Mouse (Mus musculus): ENCODE measurements around the gene Tmem43.
"Not testable (repeated sequence)": the region's sequence is repeated elsewhere in the genome, so short reads cannot be mapped to it uniquely, and the experiment has no call there.

Gene Tmem43

DNA sequence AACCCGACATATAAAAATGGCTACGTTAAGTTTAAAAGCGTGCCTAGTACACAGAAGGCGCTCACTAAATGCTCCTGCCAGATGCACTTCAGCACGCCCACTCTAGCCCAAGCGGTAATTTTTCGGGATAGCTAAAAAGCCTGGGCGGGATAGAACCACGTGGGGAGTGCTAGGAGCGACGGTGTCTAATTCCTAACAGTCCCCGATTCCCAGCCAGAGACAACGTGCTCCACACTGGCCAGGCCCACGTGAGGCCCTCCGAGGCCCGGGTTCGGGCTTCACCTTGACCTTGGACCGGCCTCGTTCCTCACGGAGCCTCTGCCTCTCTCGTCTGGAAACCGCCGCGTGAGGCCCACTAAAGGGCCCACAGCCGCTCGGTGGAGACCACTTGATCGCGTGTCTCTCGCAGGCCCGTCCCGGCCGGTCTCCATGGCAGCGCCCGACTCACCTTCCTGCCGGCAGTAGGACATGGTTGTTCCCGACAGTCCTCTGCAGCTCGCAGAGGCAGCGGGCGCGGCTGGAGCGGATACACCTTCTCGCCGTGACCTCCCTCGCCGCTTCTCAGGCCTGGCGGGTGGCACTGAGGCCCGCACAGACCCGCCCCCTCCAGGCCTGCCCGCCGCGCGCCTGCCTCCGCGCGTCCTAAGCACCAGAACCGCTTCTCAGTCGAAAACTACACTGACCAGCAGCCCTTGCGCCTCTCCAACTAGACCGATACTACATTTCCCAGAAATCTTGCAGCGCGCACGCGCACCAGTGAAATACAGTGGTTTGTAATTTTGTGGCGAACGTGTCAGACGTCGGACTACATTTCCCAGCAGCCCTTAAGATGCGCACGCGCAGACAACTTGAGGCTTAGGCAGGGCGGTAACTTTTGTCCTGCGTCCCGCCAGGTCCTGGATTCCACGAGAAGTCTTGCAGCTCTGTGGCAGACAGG, at the start of gene Tmem43, which contains the start of gene Chchd4:
Tmem43 (plus strand) TSS at position 836 of the 937 bp plus-strand sequence.
Chchd4 (minus strand) TSS at position 679 of the 937 bp plus-strand sequence.
- peak; percentile 98 for DNase-seq (ENCODE audit: low spot score)

DNA sequence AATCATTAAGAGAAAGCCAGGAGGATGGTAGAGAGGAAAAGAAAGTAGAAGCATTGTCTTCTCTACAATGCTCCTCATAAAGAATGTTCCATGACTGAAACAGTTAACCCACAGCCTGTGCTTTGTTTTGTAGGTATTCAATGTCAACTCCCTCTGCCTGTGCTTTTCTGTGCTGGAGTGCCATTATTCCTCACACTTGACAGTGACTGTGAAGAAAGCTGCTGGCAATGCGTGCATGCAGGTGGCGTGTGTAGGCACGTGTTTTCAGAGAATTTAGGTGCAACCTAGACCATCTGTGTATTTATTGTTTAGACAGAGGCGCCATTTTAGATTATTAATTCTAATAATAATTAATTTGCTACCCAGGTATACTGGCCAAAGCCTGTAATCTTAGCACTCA, 49.4 kb upstream of the Tmem43 start:
- no peak for DNase-seq (ENCODE audit: low spot score)

DNA sequence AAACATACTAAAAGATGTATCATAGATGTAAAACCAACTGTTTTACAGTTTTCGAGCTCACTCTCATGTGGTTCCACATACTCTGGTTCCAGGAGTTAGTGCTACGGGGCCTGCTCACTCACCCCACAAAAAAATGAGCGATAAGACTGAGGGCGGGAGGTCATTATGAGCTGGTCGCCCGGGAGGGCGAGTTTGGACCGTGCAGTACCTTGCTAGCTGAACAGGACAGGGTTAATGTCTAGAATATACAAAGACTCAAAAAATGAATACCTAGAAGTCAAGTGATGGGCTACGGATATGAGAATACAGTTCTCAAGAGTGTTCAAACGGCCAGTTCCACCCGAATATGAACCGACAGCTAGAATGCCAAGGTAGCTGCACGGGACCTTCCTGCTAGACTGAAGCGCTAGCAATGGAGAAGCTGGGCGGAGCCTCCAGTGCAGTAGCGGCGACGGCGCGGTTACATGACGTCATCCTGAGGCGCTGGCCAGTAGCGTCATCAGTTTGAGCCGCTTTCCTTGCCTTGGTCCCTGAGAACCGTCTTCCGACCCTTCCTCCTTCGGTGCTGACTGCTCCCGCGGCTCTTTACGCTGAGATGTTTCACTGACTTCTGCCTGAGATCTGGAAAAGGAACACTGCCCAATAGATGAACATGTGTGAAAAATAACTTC, 32.9 kb upstream of the Tmem43 start:
- DNase-seq (ENCODE audit: low spot score) = peak; percentile 94

DNA sequence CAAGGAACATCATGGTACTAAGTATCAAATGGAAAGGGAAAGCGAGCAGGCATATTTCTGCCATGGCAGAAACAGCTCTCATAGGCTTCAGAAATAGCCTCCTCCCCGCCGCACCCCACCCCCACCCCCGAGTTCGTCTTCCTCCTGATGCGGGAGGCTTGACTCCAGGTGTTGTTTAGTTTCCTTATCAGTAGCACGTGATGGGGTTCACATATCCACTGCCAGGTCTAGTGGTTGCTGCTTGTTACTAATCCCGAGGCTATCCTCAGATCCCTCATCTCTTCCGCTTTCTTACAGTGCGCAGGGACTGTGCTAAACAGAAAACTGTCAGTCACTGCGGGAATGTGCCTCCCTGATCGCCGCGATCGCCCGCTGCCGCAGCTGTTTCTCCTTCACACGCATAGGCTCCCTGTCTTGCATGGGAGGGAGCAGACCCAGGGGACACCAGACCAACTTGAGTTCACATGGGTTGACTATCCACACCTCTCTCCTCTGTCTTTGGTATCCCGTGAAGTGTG, 32.3 kb upstream of the Tmem43 start:
- no peak for DNase-seq (ENCODE audit: low spot score)

DNA sequence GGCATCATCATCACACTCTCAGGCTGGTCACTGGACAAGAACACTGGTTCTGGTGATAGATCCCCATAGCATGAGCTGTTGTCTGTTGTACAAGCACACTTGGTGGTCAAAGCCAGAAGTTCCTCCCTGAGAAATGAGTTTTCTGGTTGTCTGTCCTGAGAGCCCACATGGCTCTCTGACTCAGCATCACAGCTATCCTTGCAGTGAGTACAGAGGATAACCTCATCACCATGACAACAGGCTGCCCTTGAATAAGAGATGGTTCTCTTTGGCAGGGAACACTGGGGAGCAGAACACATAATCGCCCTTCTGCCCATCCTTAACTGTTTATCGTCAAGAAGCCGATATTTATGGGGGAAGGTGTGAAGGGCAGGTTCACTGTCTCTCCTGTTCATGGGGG, 28.2 kb upstream of the Tmem43 start:
- no peak for DNase-seq (ENCODE audit: low spot score)

DNA sequence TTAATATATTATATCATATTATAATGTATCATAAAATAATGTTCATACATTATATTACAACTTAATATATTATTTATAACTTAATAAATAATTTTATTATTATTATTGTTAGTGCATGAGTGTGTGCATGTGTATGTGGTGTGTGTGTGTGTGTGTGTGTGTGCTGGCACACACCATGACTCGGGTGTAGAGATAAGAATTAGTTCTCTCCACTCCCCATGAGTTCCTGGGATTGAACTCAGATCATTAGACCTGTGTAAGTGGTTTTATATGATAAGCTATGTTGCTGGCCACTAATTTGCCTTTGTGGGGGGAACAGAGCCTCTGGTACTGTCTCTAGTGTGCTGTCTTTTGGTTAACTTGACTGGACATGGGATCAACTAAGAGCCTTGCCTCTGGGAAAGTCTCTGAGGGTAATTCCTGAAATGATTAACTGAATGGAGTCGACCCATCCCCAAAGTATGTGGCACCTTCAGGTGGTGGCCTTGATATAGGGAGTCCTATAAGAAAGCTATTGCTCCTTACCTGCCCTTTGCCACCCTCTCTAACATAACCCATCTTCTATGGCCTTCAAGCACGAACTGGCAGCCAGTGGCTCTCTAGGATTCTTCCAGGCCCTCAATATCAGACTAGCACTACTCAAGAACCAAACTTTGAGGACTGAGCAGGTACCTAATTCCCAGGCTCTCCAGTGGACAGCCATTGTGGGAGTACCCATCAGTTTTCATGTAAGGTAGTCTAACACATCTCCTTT, 23.9 kb upstream of the Tmem43 start:
- DNase-seq (ENCODE audit: low spot score) = no peak

DNA sequence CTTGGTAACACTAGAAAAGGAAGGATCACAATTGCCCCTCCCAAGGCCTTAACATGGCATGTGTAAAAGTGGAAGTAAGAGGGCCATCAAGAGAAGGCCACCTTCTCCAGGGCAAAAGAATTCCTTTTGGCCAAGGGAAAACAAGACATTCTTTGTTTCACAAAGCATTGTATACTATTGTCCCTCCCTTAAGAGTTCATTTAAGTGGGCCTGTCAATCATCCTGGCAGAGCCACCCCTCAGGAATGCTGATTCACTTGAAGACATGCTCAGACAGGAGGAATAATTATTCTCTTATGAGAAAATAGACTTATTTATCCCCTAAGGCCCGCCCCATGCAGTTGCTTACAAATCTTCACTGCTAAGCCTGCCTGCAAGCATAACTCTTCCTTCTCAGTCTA, 21.4 kb upstream of the Tmem43 start:
- no peak for DNase-seq (ENCODE audit: low spot score)

DNA sequence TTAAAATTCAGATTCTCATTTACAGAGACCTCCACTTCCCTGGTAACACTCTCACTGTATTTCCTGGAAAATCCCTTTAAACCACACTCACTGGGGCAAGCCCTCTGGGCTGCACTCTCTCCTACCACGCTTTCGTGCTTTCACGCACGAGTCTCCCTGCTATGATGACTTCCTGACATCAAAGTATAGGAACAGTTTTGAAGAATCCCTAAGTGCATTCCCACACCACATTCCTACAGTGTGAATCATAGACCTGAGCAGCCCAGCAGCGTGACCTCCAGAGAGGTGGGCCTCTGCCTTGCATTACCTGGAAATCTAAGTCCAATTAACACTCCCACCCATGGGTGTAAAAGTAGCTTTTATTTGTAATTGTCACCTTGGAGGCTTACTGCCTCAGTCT, 19.0 kb upstream of the Tmem43 start:
- DNase-seq (ENCODE audit: low spot score) = no peak

DNA sequence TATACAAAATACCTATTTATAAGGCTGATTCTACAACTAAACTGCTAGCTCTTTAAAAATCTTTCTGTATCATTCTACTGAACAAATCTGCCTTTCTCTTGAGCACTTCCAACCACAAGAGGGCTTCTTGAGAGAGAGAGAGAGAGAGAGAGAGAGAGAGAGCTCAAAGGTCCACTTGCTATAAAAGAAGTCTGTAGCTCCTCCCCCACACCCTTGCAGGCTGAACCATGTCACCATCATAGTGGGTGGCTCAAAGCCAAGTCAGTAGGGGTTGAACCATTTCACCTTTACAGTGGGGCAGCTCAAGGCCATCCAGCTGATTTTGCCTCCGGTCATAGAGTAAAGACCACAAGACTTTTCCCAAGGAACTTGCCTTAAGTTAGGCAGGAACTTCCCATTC, 14.0 kb upstream of the Tmem43 start:
- DNase-seq (ENCODE audit: low spot score) = no peak

DNA sequence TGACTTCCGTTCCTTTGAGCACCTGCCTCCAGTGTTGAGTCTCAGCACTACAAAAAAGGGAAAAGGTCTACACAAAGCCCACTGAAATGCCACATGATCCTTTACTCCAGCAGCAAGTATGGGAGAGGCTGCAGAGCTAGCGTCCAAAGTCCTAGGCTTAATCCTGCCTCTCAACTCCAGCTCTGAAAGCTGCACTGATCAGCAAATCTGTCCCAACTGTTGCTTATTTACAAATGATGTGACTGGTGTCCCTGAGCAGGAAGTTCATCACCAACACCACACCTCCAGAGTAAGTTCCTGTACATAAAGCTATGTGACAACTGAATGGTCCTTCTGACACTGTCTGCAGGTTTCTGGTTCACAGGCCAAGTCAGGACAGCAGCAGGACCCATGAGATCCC, 7.7 kb upstream of the Tmem43 start:
- no peak for DNase-seq (ENCODE audit: low spot score)

DNA sequence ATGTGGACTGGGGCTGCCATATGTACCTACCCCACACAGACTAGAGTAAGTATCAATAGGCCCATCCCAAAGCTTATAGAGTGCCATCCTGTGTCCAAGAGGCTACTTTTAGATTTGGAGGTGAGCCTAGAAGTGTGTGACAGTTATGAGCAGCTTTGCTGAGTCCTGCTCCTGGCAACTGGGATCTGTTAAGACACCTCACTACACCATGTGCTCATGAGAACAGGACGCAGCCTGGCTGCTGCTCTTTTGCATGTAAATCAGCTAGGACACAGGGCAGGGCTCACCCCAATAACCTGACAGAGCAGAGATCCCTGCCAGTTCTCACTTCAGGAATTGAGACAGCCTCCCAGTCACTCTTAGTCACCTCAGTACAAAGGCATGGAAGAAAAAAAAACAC, 6.4 kb upstream of the Tmem43 start:
- no peak for DNase-seq (ENCODE audit: low spot score)

DNA sequence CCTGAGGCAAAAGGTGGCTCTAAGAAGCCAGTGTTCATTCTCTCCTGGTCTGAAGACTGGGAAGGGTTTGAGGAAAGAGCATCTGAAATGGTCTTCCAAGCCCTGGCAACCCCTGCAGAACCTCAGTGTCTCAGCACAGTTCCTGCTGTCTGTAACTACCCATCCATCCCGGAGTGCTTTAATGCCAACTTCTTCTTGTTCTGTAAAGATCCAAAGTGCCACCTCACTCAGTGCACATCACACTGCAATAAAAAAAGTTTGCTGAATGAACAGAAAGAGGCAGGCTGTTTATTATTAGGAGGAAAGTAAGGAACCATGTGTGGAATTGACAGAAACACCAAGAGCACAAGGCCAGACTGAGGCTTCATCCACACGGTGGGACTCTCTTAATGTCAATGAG, 2.8 kb upstream of the Tmem43 start:
- no peak for DNase-seq (ENCODE audit: low spot score)

DNA sequence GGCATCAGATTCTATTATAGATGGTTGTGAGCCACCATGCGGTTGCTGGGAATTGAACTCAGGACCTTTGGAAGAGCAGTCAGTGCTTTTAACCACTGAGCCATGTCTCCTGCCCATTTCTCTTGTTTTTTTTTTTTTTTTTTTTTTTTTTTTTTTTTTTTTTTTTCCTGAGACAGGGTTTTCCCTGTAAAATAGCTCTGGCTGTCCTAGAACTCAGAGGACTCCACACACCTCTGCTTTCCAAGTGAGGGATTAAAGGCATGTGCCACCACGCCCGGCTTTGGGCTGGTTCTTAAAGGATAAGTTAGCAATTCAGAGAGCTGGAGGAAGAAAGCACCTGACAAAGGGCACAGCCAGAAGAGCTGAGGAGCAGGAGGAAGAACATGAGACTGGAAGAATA, 2.1 kb upstream of the Tmem43 start:
- DNase-seq (ENCODE audit: low spot score) = not testable (repeated sequence)

DNA sequence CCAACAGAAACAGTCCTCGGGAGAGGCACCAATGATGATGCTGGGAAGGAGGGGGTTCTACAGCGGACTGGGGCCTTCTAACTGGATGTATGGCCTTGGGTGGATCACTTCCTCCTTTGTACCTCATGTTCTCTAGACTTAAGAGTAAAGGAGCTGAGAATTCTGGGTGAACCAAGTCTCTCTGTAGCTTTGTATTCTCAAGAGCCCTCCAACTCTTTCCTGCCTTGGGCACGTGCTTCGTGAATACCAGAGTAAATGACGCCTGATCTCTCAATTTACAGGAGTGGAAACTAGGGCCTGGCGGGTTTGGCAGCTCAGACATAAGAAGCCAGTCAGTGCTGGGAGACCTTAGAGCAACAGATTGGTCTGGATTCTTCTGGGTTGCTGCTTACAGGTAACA, 1.2 kb upstream of the Tmem43 start:
- DNase-seq (ENCODE audit: low spot score) = no peak

DNA sequence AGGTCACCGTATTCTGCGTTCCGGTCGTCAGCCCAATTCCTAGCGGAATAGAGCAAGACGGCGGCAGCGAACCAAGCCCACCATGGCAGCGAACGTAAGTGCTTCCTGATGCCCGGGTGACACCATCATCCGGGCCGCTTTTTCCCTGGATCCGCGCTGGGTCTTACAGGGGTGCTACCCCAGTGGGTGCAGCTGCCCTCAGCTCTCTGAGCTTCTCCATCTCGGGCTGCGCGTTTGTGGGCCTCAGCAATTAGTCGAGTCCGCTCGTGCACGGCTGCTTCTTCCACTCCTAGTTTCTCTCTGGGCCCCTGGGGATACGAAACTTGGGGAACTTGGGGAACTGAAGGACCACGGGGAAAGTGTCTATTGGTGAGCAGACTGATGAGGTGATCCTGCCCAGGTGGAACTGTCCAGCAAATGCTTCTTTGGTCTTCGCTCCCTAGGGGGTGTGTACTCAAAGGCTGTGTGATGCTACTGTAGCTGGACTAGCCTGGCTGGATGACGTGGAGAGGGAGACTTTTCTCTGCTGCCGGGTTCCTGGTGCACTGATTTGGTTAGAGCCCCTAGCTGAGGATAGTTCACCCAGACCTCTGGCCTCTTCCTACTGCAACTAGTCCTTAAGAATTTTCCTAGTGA, 420 bp downstream of the Tmem43 start:
- DNase-seq (ENCODE audit: low spot score) = no peak

DNA sequence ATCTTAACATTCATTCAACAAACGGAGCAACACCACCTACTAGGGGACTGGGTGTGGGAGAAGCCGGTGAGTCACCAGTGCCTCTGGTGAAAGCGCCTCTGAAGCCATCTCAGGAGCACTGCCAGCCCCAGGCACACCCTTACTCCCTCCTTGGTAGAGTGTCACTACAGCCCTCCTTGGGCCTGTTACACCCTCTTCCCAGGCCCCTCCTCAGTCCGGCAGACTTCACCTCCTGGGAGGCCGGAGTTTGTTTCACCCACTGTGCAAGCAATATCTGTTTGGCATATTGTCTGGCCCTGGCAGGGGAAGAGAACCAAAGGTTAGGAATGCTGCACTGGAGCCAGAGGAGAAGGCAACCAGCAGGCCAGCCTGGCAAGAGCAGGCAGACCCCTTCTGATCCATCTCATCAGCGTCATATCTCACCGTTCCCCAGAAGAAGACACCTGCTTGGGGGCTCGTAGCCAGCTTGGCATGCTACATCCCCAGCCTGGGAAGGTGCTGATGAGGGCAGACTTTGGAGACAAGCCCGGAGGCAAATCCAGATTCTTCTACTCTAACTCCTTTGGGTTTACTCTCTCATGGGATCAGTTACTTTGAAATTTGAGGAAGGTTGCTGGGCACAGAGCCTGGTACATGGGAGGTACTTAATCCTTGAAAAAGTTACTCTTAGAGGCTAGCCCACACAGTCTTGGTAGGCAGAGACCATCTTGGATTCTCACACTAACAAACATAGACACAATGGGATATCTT, 1.1 kb downstream of the Tmem43 start:
- peak; percentile 27 for DNase-seq (ENCODE audit: low spot score)

DNA sequence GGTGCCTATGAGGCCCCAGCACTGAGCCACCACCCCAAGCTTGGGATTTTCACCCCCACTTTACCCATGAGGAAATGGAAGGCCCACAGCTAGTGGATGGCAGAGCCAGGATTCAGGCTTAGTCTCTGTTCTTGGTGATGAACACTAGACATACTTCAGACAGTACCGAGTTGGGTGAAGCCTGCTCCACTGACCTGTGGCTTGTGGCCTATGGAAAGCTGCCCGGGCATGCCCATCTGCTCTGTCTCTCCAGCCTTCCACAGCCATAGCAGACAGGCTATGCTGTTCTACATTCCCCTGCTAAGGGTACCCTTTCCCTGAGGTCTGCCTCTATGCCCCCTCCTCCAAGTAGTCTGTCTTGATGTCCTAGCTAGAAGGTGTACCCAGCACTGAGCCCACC, 3.0 kb downstream of the Tmem43 start:
- no peak for DNase-seq (ENCODE audit: low spot score)

DNA sequence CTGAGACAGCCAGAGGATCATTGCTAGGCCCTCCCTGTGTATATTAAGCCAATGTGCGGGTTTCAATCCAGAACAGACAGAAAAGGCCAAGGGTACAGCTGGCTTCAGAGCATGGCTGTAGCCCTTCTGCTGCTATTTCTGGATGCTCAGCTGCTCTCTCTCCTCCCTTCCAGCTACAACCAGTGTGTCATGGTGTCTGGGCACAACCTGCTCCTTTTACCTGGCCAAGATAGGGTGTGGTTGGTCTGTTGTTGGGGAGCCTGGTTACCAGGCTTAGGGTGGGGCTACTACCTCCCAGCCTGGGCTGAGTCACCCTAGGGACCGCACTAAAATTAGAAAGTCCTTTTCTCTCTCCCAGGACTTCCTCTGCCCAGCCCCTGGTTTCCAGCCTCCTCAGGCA, 9.9 kb downstream of the Tmem43 start:
- DNase-seq (ENCODE audit: low spot score) = no peak

DNA sequence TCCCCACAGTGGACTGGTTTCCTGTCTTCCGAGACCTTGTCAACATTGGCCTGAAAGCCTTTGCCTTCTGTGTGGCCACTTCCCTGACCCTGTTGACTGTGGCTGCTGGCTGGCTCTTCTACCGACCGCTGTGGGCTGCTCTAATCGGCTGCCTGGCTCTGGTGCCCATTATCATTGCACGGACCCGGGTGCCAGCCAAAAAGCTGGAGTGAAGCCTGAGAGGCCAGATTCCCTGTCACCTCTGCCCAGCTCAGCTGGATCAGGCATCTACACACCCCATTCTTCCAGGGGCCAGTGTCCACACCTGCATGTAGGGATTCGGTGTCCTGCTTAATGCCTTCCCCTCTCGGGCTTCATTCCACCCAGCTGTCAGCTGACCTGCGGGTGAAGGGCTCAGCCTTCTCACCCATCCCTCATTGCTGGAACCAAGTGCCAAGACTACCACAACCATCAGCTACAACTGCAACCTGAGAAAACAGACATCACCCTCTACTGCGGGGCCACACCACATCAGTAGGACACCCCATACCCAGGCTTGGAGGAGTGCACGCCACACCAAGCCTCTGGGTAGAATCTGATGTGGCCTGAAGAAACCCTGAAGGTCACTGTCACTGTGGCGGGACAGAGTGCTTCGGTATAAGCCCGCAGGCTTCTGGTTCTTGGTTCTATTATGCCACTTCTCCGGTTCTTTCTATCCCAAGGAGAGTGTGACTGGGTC, 13.4 kb downstream of the Tmem43 start:
- no peak for DNase-seq (ENCODE audit: low spot score)

DNA sequence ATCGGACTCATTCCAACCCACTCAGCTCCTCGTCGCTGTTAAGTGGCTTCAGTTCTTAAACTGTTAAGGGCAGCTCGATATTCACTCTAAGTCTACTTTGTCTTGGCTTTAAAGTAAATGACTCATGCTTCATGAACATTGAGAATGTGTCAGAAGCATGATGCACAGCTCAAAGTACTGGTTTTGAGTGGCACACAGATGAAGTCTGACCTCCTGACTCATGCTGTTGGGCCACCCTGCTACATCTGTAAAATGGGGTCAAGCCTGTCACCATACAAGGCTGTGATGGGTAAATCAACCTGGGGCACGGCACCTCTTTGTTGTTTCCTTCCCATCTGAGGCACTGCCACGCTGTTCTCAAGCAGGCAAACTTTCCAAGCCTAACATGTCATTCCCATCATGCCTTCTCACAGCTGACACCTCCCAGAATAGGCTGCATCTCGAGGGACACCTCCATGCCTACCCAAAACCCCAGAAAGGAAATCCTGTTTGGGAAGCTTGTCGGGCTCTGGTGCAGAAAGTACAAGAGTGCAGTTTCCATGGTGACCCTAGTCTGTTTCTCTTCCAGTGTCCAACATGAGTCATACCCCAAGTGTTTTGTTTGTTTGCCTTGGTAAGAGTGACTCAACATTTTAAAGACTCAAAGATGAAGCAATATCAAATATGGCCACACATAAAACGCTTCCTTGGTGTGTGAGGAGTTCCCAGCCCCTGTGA, 15.2 kb downstream of the Tmem43 start:
- DNase-seq (ENCODE audit: low spot score) = no peak
